Mouse (Mus musculus) right cerebral cortex, postnatal 25 days (tissue): Measurements from ENCODE around the gene Tbc1d9.

Experiments used
- DNase-seq: peaks from one replicate; pipeline ENCODE4 v3.0.0; 2022

The Tbc1d9 gene

GRCm38 (mm10) chr8:83181851-83182482 lies 16.8 kb downstream of the Tbc1d9 start:
- DNase-seq = no peak

- DNase-seq = no peak
Measured at GRCm38 (mm10) chr8:83182784-83183183, 17.6 kb downstream of the Tbc1d9 start.

GRCm38 (mm10) chr8:83186376-83186775 lies 21.2 kb downstream of the Tbc1d9 start:
- DNase-seq = no peak

- no peak for DNase-seq
Measured at GRCm38 (mm10) chr8:83187363-83187962, 22.3 kb downstream of the Tbc1d9 start.

- DNase-seq = no peak
Measured at GRCm38 (mm10) chr8:83189538-83190095, 24.5 kb downstream of the Tbc1d9 start.

GRCm38 (mm10) chr8:83196088-83196487 lies 30.9 kb downstream of the Tbc1d9 start:
- peak; percentile 53 for DNase-seq

GRCm38 (mm10) chr8:83199715-83200114 lies 34.6 kb downstream of the Tbc1d9 start:
- no peak for DNase-seq

GRCm38 (mm10) chr8:83200191-83201177 lies 35.3 kb downstream of the Tbc1d9 start:
- DNase-seq = peak; percentile 46

- DNase-seq = no peak
Measured at GRCm38 (mm10) chr8:83202946-83203345, 37.8 kb downstream of the Tbc1d9 start.

- no peak for DNase-seq
Measured at GRCm38 (mm10) chr8:83205907-83206306, 40.8 kb downstream of the Tbc1d9 start.

GRCm38 (mm10) chr8:83209581-83209980 lies 44.4 kb downstream of the Tbc1d9 start:
- DNase-seq = no peak

GRCm38 (mm10) chr8:83210676-83211075 lies 45.5 kb downstream of the Tbc1d9 start:
- DNase-seq = no peak

GRCm38 (mm10) chr8:83215065-83215464 lies 49.9 kb downstream of the Tbc1d9 start:
- DNase-seq = no peak

- no peak for DNase-seq
Measured at GRCm38 (mm10) chr8:83216520-83216919, 51.4 kb downstream of the Tbc1d9 start.

GRCm38 (mm10) chr8:83217196-83217595 lies 52.0 kb downstream of the Tbc1d9 start:
- DNase-seq = no peak

- DNase-seq = no peak
Measured at GRCm38 (mm10) chr8:83217891-83218290, 52.7 kb downstream of the Tbc1d9 start.

- DNase-seq = no peak
Measured at GRCm38 (mm10) chr8:83219392-83219791, 54.2 kb downstream of the Tbc1d9 start.

GRCm38 (mm10) chr8:83220746-83221145 lies 55.6 kb downstream of the Tbc1d9 start:
- DNase-seq = no peak

GRCm38 (mm10) chr8:83224754-83225416 lies 59.7 kb downstream of the Tbc1d9 start:
- no peak for DNase-seq

- no peak for DNase-seq
Measured at GRCm38 (mm10) chr8:83225598-83225997, 60.4 kb downstream of the Tbc1d9 start.

GRCm38 (mm10) chr8:83227336-83227735 lies 62.2 kb downstream of the Tbc1d9 start:
- DNase-seq = no peak

- DNase-seq = no peak
Measured at GRCm38 (mm10) chr8:83233099-83233498, 67.9 kb downstream of the Tbc1d9 start.

- DNase-seq = no peak
Measured at GRCm38 (mm10) chr8:83239341-83239740, 74.2 kb downstream of the Tbc1d9 start.
